Mouse (Mus musculus) E14TG2a.4 (cell line): ENCODE data around the gene Nsd1.

Experiments
- CTCF ChIP-seq: conservative IDR thresholded peaks from 2 replicates; pipeline ENCODE4 v1.5.1; 2014; ENCODE audit warnings: low read length
- NANOG ChIP-seq: IDR thresholded peaks from 2 replicates; pipeline ENCODE4 v1.6.1; 2014; ENCODE audit warnings: borderline replicate concordance, low read length, mixed read lengths
- POU5F1 ChIP-seq: IDR thresholded peaks from 2 replicates; pipeline ENCODE4 v1.6.1; 2014; ENCODE audit warnings: low read length, borderline replicate concordance

- TF ChIP-seq CTCF, result no peak
- no peak for TF ChIP-seq NANOG
- TF ChIP-seq POU5F1, result no peak
These were observed 41.3 kb upstream of the Nsd1 start for GRCm38 (mm10) chr13:55168255-55168654.
